Mouse (Mus musculus): ENCODE measurements around the gene St5.

GRCm38 (mm10) chr7:109620967-109621366 is 82.4 kb downstream of the St5 start:
- TF ChIP-seq CTCF (IDR thresholded peaks at IDR 0.05; ENCODE audit: insufficient read depth, low read length) (no peak), POLR2A (IDR thresholded peaks at IDR 0.05; ENCODE audit: borderline replicate concordance, extremely low read depth, low read depth, low read length) (no peak)
